Mouse (Mus musculus): ENCODE data around the gene Olfr1282.

- no peak for TF ChIP-seq CTCF (IDR thresholded peaks at IDR 0.05; ENCODE audit: borderline replicate concordance, control insufficient read depth, extremely low read depth, insufficient read depth, low read length, poor library complexity)
- TF ChIP-seq POLR2A (IDR thresholded peaks at IDR 0.05; ENCODE audit: control insufficient read depth, extremely low read depth, insufficient read depth, low read length, poor library complexity) = no peak
Measured at GRCm38 (mm10) chr2:111326220-111326619, 9.7 kb downstream of the Olfr1282 start, which contains the start of gene Olfr1281.
